8 mouse cellular contexts compared by ENCODE assay signal in the genomic region with DNA sequence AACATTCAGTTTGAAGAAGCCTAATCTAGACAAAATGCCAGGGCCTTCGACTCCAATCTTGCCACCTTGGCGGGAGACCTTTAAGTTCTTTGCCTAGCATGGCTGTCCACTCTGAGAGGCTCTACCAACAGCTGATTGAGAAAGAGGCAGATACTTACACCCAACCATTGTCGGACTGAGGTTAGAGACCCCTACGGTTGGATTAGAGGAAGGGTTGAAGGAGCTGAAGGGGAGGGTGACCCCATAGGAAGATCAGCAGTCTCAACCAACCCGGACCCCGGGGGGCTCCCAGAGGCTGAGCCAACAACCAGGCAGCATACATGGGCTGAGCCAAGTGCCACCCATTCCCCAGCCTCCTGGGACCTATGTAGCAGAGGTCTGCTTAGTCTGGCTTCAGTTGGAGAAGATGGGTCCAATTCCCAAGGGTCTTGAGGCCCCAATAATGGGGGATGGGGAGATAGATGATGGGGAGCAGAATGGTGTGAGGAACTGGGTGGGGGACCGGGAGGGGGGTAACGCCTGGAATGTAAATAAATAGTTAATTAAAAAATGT. TPM values are rescaled to one million over a fixed set of nuclear protein-coding genes. Genes with fewer than 3 reads are reported as not detected.
DNase-seq lines count a peak whose midpoint lies in the region; ATAC-seq and TF ChIP-seq lines count a peak whose summit lies in the region.

No protein-coding gene starts in this region.

- peaks cover 5% of the 10 kb centered on the region for H3K4me1 ChIP-seq in heart, embryonic 15.5 days (replicated peaks)
- peaks cover 2% of the 10 kb centered on the region for H3K4me1 ChIP-seq in limb, embryonic 14.5 days (ENCODE audit: control insufficient read depth, insufficient read depth, low read length)
- peaks cover 3% of the 10 kb centered on the region; the same call in 1 of the 2 replicates for H3K4me1 ChIP-seq in stomach, embryonic 14.5 days (ENCODE audit: control insufficient read depth, insufficient read depth, low read length)

- no peaks in the 10 kb centered on the region for H3K27me3 ChIP-seq in heart, embryonic 15.5 days
- no peaks in the 10 kb centered on the region for H3K27me3 ChIP-seq in limb, embryonic 14.5 days (ENCODE audit: control insufficient read depth, insufficient read depth, low read length)
- no peaks in the 10 kb centered on the region for H3K27me3 ChIP-seq in stomach, embryonic 14.5 days (ENCODE audit: control insufficient read depth, insufficient read depth, low read length)

- H3K9ac ChIP-seq in heart, embryonic 15.5 days, result peak overlapping the region; percentile 91; the same call in 1 of the 2 replicates
- no peak overlapping the region; the same call in 1 of the 2 replicates for H3K9ac ChIP-seq in limb, embryonic 14.5 days (ENCODE audit: low read depth, low read length, severe bottlenecking)
- H3K9ac ChIP-seq in stomach, embryonic 14.5 days (replicated peaks; ENCODE audit: low read depth, low read length), result peak overlapping the region; percentile 66; the same call in 1 of the 2 replicates

- no peak for ATAC-seq in CD4-positive, CD25-positive, alpha-beta regulatory T cell, adult 4 months
- peak; percentile 34 for ATAC-seq in heart, embryonic 15.5 days (replicated peaks; ENCODE audit: insufficient number of reproducible peaks, insufficient read depth, low FRiP score, low read depth)
- ATAC-seq in limb, embryonic 14.5 days (ENCODE audit: low FRiP score, low read depth), result peak; percentile 28; the same call in 1 of the 2 replicates
- peak; percentile 54; the same call in 1 of the 2 replicates for ATAC-seq in stomach, embryonic 14.5 days (ENCODE audit: insufficient number of reproducible peaks, insufficient read depth, low FRiP score, low read depth)

- WGBS in heart, embryonic 15.5 days, result 55% methylated on average over 8 of the region's 8 CpGs
- WGBS in limb, embryonic 14.5 days, result 63% methylated on average over 8 of the region's 8 CpGs
- WGBS in stomach, embryonic 14.5 days, result 57% methylated on average over 8 of the region's 8 CpGs

- peak overlapping the region; percentile 83; the same call in 1 of the 2 replicates for H3K27ac ChIP-seq in heart, embryonic 15.5 days
- no peak overlapping the region for H3K27ac ChIP-seq in limb, embryonic 14.5 days (replicated peaks; ENCODE audit: low read depth, low read length)
- no peak overlapping the region for H3K27ac ChIP-seq in stomach, embryonic 14.5 days (ENCODE audit: low read length)

- H3K9me3 ChIP-seq in heart, embryonic 15.5 days (replicated peaks), result no peaks in the 10 kb centered on the region
- H3K9me3 ChIP-seq in limb, embryonic 14.5 days (ENCODE audit: control insufficient read depth, low read length), result no peaks in the 10 kb centered on the region
- no peaks in the 10 kb centered on the region for H3K9me3 ChIP-seq in stomach, embryonic 14.5 days (ENCODE audit: control insufficient read depth, low read depth, low read length)

- TF ChIP-seq POLR2A in limb, embryonic 14.5 days (IDR thresholded peaks at IDR 0.05; ENCODE audit: borderline replicate concordance, extremely low read depth, insufficient read depth, insufficient read length), result no peak

- DNase-seq in CD4-positive, CD25-positive, alpha-beta regulatory T cell, adult 2 months (ENCODE audit: low read depth, low spot score), result peak; percentile 22
- DNase-seq in spleen, adult 18-20 months, result peak; percentile 6 to 7
- no peak for DNase-seq in spleen, postnatal 4 days (ENCODE audit: low spot score in 2 of 2)
- DNase-seq in limb, embryonic 14.5 days (ENCODE audit: low spot score), result peak; percentile 13
- DNase-seq in c-Kit-positive CD71-positive TER-119-positive erythroid progenitor cells, embryonic 14.5 days (ENCODE audit: low spot score), result no peak

- peak overlapping the region; percentile 70 for H3K4me2 ChIP-seq in heart, embryonic 15.5 days
- H3K4me2 ChIP-seq in limb, embryonic 14.5 days (replicated peaks; ENCODE audit: low read depth, low read length, severe bottlenecking), result peak overlapping the region; percentile 54
- H3K4me2 ChIP-seq in stomach, embryonic 14.5 days (replicated peaks; ENCODE audit: low read depth, low read length), result peak overlapping the region; percentile 67

- peak overlapping the region; percentile 92 for H3K4me3 ChIP-seq in heart, embryonic 15.5 days
- peak overlapping the region; percentile 91 for H3K4me3 ChIP-seq in limb, embryonic 14.5 days (replicated peaks; ENCODE audit: low read length)
- peak overlapping the region; percentile 61 for H3K4me3 ChIP-seq in stomach, embryonic 14.5 days (ENCODE audit: low read depth, low read length)

- H3K36me3 ChIP-seq in heart, embryonic 15.5 days, result no peaks in the 10 kb centered on the region
- no peaks in the 10 kb centered on the region for H3K36me3 ChIP-seq in limb, embryonic 14.5 days (ENCODE audit: control insufficient read depth, insufficient read depth, low read length)
- no peaks in the 10 kb centered on the region for H3K36me3 ChIP-seq in stomach, embryonic 14.5 days (ENCODE audit: control insufficient read depth, insufficient read depth, low read length)

RNA-seq across cellular contexts. Expression of gene C1d, which starts 0.5 kb away (rescaled TPM):
- 10 to 100 TPM; 82.5 to 91.2 TPM for polyA plus RNA-seq in CD4-positive, CD25-positive, alpha-beta regulatory T cell, adult 4 months (2017; shearing (Covaris generic))
- 60.8 and 68.0 TPM in 2 replicates for polyA plus RNA-seq in heart, embryonic 15.5 days (2015; fragmentation: Nextera tagmentation; extraction: Ambion mirVana)
- polyA plus RNA-seq in limb, embryonic 14.5 days (2012; rRNA removed), result 32.2 and 72.5 TPM in 2 replicates
- polyA plus RNA-seq in limb, embryonic 14.5 days (2014; fragmentation: Nextera tagmentation; extraction: Ambion mirVana), result 110 and 114 TPM in 2 replicates
- polyA plus RNA-seq in stomach, embryonic 14.5 days (2014; fragmentation: Nextera tagmentation; extraction: Ambion mirVana), result 120 and 125 TPM in 2 replicates

RNA-seq across cellular contexts. Expression of gene Pno1, which starts 45.5 kb away (rescaled TPM):
- polyA plus RNA-seq in CD4-positive, CD25-positive, alpha-beta regulatory T cell, adult 4 months (2017; shearing (Covaris generic)), result 10 to 100 TPM; 24.1 to 28.6 TPM
- 44.3 and 47.1 TPM in 2 replicates for polyA plus RNA-seq in heart, embryonic 15.5 days (2015; fragmentation: Nextera tagmentation; extraction: Ambion mirVana)
- polyA plus RNA-seq in limb, embryonic 14.5 days (2012; rRNA removed), result 15.0 and 20.0 TPM in 2 replicates
- polyA plus RNA-seq in limb, embryonic 14.5 days (2014; fragmentation: Nextera tagmentation; extraction: Ambion mirVana), result 71.4 and 75.6 TPM in 2 replicates
- polyA plus RNA-seq in stomach, embryonic 14.5 days (2014; fragmentation: Nextera tagmentation; extraction: Ambion mirVana), result 72.7 and 76.4 TPM in 2 replicates

Comparison
In these comparisons a context has a peak if more than half of its experiments do, and no peak if none do; other contexts are left out.
1. DNase-seq: peak in CD4-positive, CD25-positive, alpha-beta regulatory T cell, adult 2 months (single experiment), spleen, adult 18-20 months (2 of 2) and limb, embryonic 14.5 days (single experiment); none in spleen, postnatal 4 days (0 of 2) and c-Kit-positive CD71-positive TER-119-positive erythroid progenitor cells, embryonic 14.5 days (single experiment).
2. Peak in every context shown above with its lines, with median percentiles within 50 percentile points of each other: H3K4me2 ChIP-seq and H3K4me3 ChIP-seq.